Mouse (Mus musculus) intestine, embryonic 14.5 days (tissue): ENCODE data around the gene Ripply1. TPM values are rescaled to one million over a fixed set of nuclear protein-coding genes. Genes with fewer than 3 reads are reported as not detected.

Source experiments
- polyA plus RNA-seq: library from polyadenylated mRNA; unstranded; fragments of >200 nt; fragmentation: Nextera tagmentation; extraction: Ambion mirVana; gene quantifications from 2 replicates; pipeline ENCODE4 v1.2.1, GENCODE M21; 2014

Ripply1 gene
- polyA plus RNA-seq, 1 experiment from 2014 or later = not detected

Other genes starting within 250 kb of the Ripply1 start
- gene Rnf128, start 219.0 kb downstream of the Ripply1 start, polyA plus RNA-seq = 99.4 and 101 TPM in 2 replicates
- 1.5 and 1.7 TPM in 2 replicates for gene Tbc1d8b, start 97.4 kb downstream of the Ripply1 start, polyA plus RNA-seq
- not detected in 2 replicates for gene Gm15013, start 67.9 kb downstream of the Ripply1 start, polyA plus RNA-seq
- 5.1 and 8.7 TPM in 2 replicates for gene Cldn2, start 18.5 kb upstream of the Ripply1 start, polyA plus RNA-seq
- gene Morc4, start 89.3 kb upstream of the Ripply1 start, polyA plus RNA-seq = 12.4 and 13.4 TPM in 2 replicates
- gene Rbm41, start 216.2 kb upstream of the Ripply1 start, polyA plus RNA-seq = 5.9 and 6.2 TPM in 2 replicates